Mouse (Mus musculus) liver, embryonic 14.5 days (tissue): ENCODE data around the gene Sgms2.

ENCODE experiments used
- CTCF ChIP-seq: IDR thresholded peaks from 2 replicates; pipeline ENCODE4 v1.5.1; 2016; ENCODE audit warnings: antibody characterized with exemption, low read depth, control low read depth
- EP300 ChIP-seq: IDR thresholded peaks from 2 replicates; pipeline ENCODE4 v1.6.1; 2016; ENCODE audit warnings: antibody characterized with exemption, low read depth

DNA sequence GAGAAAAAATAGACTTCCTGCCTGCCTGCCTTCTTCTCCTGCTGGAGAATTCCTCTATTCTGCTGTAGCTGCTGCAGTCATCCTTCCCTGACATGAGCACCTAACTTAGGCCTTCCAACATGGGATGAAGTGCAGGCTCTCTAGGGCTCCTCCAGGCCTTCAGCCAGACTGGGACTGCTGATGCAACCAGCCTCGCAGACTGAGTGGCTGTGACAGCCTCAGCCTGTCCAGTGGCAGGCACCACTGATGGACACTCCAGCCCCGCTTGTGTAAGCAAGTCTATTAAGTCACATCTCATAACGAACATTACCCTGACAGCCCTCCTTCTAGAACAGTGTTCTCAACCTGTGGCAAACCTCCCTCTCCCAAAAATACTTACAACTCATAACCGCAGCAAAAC is 217.1 kb downstream of the Sgms2 start:
- TF ChIP-seq EP300 = no peak
- TF ChIP-seq CTCF = no peak
